Mouse (Mus musculus) MEL (cell line): Measurements from ENCODE around the gene Zxdb. TPM values are rescaled to one million over a fixed set of nuclear protein-coding genes. Genes with fewer than 3 reads are reported as not detected.

Experiments
- DNase-seq: peaks from one replicate; pipeline ENCODE4 v3.0.0; 2011; ENCODE audit warnings: low read depth, low spot score
- H3K27ac ChIP-seq: 2 replicates; pipeline ENCODE4 v1.5.1; 2012; ENCODE audit warnings: low read depth, mild to moderate bottlenecking, control low read depth, low read length, moderate library complexity; ENCODE audit not compliant: control insufficient read depth
- H3K27me3 ChIP-seq, 2 experiments: fragments of 150-350 bp in 1 of 2; sonication (generic) in 1 of 2; 2 replicates each; pipeline ENCODE4 v1.6.1; 2012; ENCODE audit warnings: low read length in 2 of 2, mild to moderate bottlenecking in 2 of 2, improper control_type of control experiment in 1 of 2, moderate library complexity in 1 of 2; ENCODE audit not compliant: insufficient read depth in 2 of 2, control insufficient read depth in 1 of 2
- H3K36me3 ChIP-seq, 2 experiments: 2 replicates each; pipeline ENCODE4 v1.6.1; 2012 to 2014; ENCODE audit warnings: low read length in 2 of 2, improper control_type of control experiment in 1 of 2, inconsistent platforms in 1 of 2, mild to moderate bottlenecking in 1 of 2; ENCODE audit not compliant: insufficient read depth in 2 of 2, control insufficient read depth in 1 of 2
- H3K4me1 ChIP-seq, 2 experiments: fragments of 150-350 bp in 1 of 2; sonication (generic) in 1 of 2; 2 replicates each; pipeline ENCODE4 v1.6.1; 2012; ENCODE audit warnings: low read length in 2 of 2, improper control_type of control experiment in 1 of 2, mild to moderate bottlenecking in 1 of 2; ENCODE audit not compliant: insufficient read depth in 2 of 2, control insufficient read depth in 1 of 2
- H3K4me3 ChIP-seq, 2 experiments: fragments of 150-350 bp in 1 of 2; sonication (generic) in 1 of 2; 2 replicates each; pipeline ENCODE4 v1.5.1; 2012; ENCODE audit warnings: low read depth in 2 of 2, low read length in 2 of 2, mild to moderate bottlenecking in 2 of 2, moderate library complexity in 2 of 2, control low read depth in 1 of 2, improper control_type of control experiment in 1 of 2; ENCODE audit not compliant: control insufficient read depth in 1 of 2, insufficient read depth in 1 of 2
- H3K79me2 ChIP-seq: 2 replicates; pipeline ENCODE4 v1.6.1; 2012; ENCODE audit warnings: mild to moderate bottlenecking, low read length, moderate library complexity; ENCODE audit not compliant: control insufficient read depth, poor library complexity, insufficient read depth
- H3K9ac ChIP-seq: 2 replicates; pipeline ENCODE4 v1.6.1; 2012; ENCODE audit warnings: low read depth, mild to moderate bottlenecking, control low read depth, low read length, moderate library complexity; ENCODE audit not compliant: control insufficient read depth, poor library complexity, severe bottlenecking
- H3K9me3 ChIP-seq: fragments of 150-350 bp; sonication (generic); replicated peaks from 2 replicates; pipeline ENCODE4 v1.6.1; 2012; ENCODE audit warnings: mild to moderate bottlenecking, low read length, improper control_type of control experiment, moderate library complexity; ENCODE audit not compliant: insufficient read depth
- BHLHE40 ChIP-seq: IDR thresholded peaks from 2 replicates; pipeline ENCODE4 v1.6.1; 2012; ENCODE audit warnings: low read depth, mild to moderate bottlenecking, inconsistent platforms, low read length, improper control_type of control experiment, borderline replicate concordance
- E2F4 ChIP-seq: IDR thresholded peaks from 2 replicates; pipeline ENCODE4 v1.6.1; 2011; ENCODE audit warnings: low read depth, low read length, improper control_type of control experiment, borderline replicate concordance
- ETS1 ChIP-seq: IDR thresholded peaks from 2 replicates; pipeline ENCODE4 v1.6.1; 2012; ENCODE audit warnings: low read depth, mild to moderate bottlenecking, inconsistent platforms, low read length, improper control_type of control experiment, moderate library complexity
- JUND ChIP-seq: IDR thresholded peaks from 2 replicates; pipeline ENCODE4 v1.6.1; 2011; ENCODE audit warnings: low read depth, mild to moderate bottlenecking, improper control_type of control experiment, low read length
- KAT2A ChIP-seq: conservative IDR thresholded peaks from 2 replicates; pipeline ENCODE4 v1.6.1; 2012; ENCODE audit warnings: low read depth, low read length, improper control_type of control experiment, inconsistent platforms
- MAX ChIP-seq: IDR thresholded peaks from 2 replicates; pipeline ENCODE4 v1.6.1; 2011; ENCODE audit warnings: low read length, improper control_type of control experiment
- MEF2A ChIP-seq: IDR thresholded peaks from 2 replicates; pipeline ENCODE4 v1.6.1; 2014; ENCODE audit warnings: low read depth, mild to moderate bottlenecking, inconsistent platforms, low read length, improper control_type of control experiment; ENCODE audit not compliant: poor library complexity, insufficient replicate concordance, severe bottlenecking; ENCODE audit errors: extremely low read depth
- MYB ChIP-seq: IDR thresholded peaks from 2 replicates; pipeline ENCODE4 v1.6.1; 2011; ENCODE audit warnings: mild to moderate bottlenecking, low read depth, low read length, improper control_type of control experiment
- MYC ChIP-seq: IDR thresholded peaks from 2 replicates; pipeline ENCODE4 v1.6.1; 2011; ENCODE audit warnings: low read depth, mild to moderate bottlenecking, low read length, improper control_type of control experiment, moderate library complexity
- NRF1 ChIP-seq: IDR thresholded peaks from 2 replicates; pipeline ENCODE4 v1.6.1; 2014; ENCODE audit warnings: low read depth, mild to moderate bottlenecking, inconsistent platforms, low read length, improper control_type of control experiment, moderate library complexity; ENCODE audit not compliant: poor library complexity, insufficient read depth, severe bottlenecking
- POLR2AphosphoS2 ChIP-seq: IDR thresholded peaks from 2 replicates; pipeline ENCODE4 v1.6.1; 2011; ENCODE audit warnings: low read length, improper control_type of control experiment
- POLR2AphosphoS5 ChIP-seq: IDR thresholded peaks from 2 replicates; pipeline ENCODE4 v1.6.1; 2012; ENCODE audit warnings: low read depth, borderline replicate concordance, mild to moderate bottlenecking, inconsistent platforms, low read length, moderate library complexity, mixed read lengths
- RCOR1 ChIP-seq: IDR thresholded peaks from 2 replicates; pipeline ENCODE4 v1.6.1; 2012; ENCODE audit warnings: low read depth, mild to moderate bottlenecking, inconsistent platforms, low read length, improper control_type of control experiment
- SMC3 ChIP-seq: IDR thresholded peaks from 2 replicates; pipeline ENCODE4 v1.6.1; 2011; ENCODE audit warnings: low read depth, low read length, improper control_type of control experiment
- TBP ChIP-seq: IDR thresholded peaks from 2 replicates; pipeline ENCODE4 v1.8.0; 2011; ENCODE audit warnings: low read depth, low read length, improper control_type of control experiment
- UBTF ChIP-seq: IDR thresholded peaks from 2 replicates; pipeline ENCODE4 v1.6.1; 2012; ENCODE audit warnings: low read depth, mild to moderate bottlenecking, inconsistent platforms, low read length, improper control_type of control experiment, moderate library complexity, borderline replicate concordance; ENCODE audit not compliant: insufficient read depth
- USF1 ChIP-seq: IDR thresholded peaks from 2 replicates; pipeline ENCODE4 v1.6.1; 2014; ENCODE audit warnings: low read depth, mild to moderate bottlenecking, inconsistent platforms, low read length, improper control_type of control experiment, moderate library complexity
- ZC3H11A ChIP-seq: IDR thresholded peaks from 2 replicates; pipeline ENCODE4 v1.6.1; 2012; ENCODE audit warnings: low read depth, mild to moderate bottlenecking, inconsistent platforms, low read length, improper control_type of control experiment
- ZKSCAN1 ChIP-seq: IDR thresholded peaks from 2 replicates; pipeline ENCODE4 v1.6.1; 2012; ENCODE audit warnings: low read depth, mild to moderate bottlenecking, inconsistent platforms, low read length, improper control_type of control experiment, moderate library complexity
- polyA plus RNA-seq, 2 experiments: library from polyadenylated mRNA; stranded (reverse) in 1 of 2; unstranded in 1 of 2; fragments of >175 nt in 1 of 2; fragments of >200 nt in 1 of 2; gene quantifications; 2 replicates each; pipeline versions ENCODE4 v1.2.1 to v1.2.4; 2012; ENCODE audit warnings: low replicate concordance in 2 of 2, low read depth in 1 of 2; ENCODE audit not compliant: insufficient read length in 2 of 2, insufficient read depth in 1 of 2, missing spikeins in 1 of 2
- total RNA-seq: library from RNA; depleted of rRNA; stranded (reverse); fragments of 300-350 nt; gene quantifications from 2 replicates; pipeline ENCODE4 v1.2.3, GENCODE M21; 2012; rRNA removed

The Zxdb gene
- total and polyA plus RNA-seq, 3 experiments: 2.0 to 4.6 TPM; not detected in 1

DNA sequence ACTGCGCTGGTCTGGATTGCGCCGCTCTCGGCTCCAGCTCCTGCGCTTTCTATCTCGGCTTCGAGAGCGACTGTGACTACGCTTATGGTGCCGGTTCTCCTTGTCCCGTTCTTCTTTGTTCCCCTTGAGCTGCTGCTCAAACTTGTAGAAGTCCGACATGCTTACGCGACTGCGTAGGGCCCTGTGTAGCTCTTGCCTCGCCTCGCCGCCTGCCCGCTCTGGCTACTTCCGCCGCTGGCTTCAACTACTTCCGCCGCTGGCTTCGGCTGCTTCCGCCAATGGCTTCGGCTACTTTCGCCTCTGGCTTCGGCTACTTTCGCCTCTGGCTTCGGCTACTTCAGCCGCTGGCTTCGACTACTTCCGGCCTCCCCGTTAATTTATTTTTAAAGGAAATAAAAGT, 49.5 kb downstream of the Zxdb start:
- no peaks in the 10 kb centered on the region for H3K79me2 ChIP-seq
- no peaks in the 10 kb centered on the region for H3K36me3 ChIP-seq

More for the DNA sequence above, 49.5 kb downstream of the Zxdb start:
- no peaks in the 10 kb centered on the region for H3K27me3 ChIP-seq
- H3K4me3 ChIP-seq: no peak overlapping the region
- no peak overlapping the region for H3K9ac ChIP-seq
- H3K27ac ChIP-seq: no peak overlapping the region
- no peak for DNase-seq
- no peaks in the 10 kb centered on the region for H3K9me3 ChIP-seq
- no peak for TF ChIP-seq ZC3H11A
- no peak for TF ChIP-seq JUND
- TF ChIP-seq UBTF: no peak
- TF ChIP-seq RCOR1: no peak
- TF ChIP-seq BHLHE40: no peak
- no peak for TF ChIP-seq KAT2A
- TF ChIP-seq POLR2AphosphoS5: no peak
- TF ChIP-seq MYC: no peak
- TF ChIP-seq MEF2A: no peak
- TF ChIP-seq E2F4: no peak
- no peak for TF ChIP-seq TBP
- no peak for TF ChIP-seq ETS1
- TF ChIP-seq MYB: no peak
- TF ChIP-seq USF1: no peak
- no peak for TF ChIP-seq SMC3
- no peak for TF ChIP-seq NRF1
- TF ChIP-seq ZKSCAN1: no peak
- TF ChIP-seq POLR2AphosphoS2: no peak
- TF ChIP-seq MAX: no peak
- TF ChIP-seq, all 39 proteins: peak for 0
- no peaks in the 10 kb centered on the region for H3K4me1 ChIP-seq

Other genes starting within 250 kb of the Zxdb start
- 12.1 and 12.9 TPM in 2 replicates for gene Maged1, start 182.4 kb upstream of the Zxdb start, total RNA-seq
- gene Maged1, start 182.4 kb upstream of the Zxdb start, polyA plus RNA-seq: 10 to 100 TPM in 1 of 2 experiments, not detected in 1; 30.4 TPM
- gene Gspt2, start 88.5 kb upstream of the Zxdb start, total RNA-seq: not detected in 2 replicates
- not detected for gene Gspt2, start 88.5 kb upstream of the Zxdb start, polyA plus RNA-seq